Mouse (Mus musculus): ENCODE results near the gene Evpl. TPM values are rescaled to one million over a fixed set of nuclear protein-coding genes. Genes with fewer than 3 reads are reported as not detected.

Gene Evpl
- total RNA-seq, 4 experiments from 2014 or later: 2.1 to 2.8 (median 2.5) TPM

- no peak for DNase-seq (ENCODE audit: low spot score in 2 of 2)
Observed at GRCm38 (mm10) chr11:116174775-116175448, 63.0 kb downstream of the Evpl start.

DNA sequence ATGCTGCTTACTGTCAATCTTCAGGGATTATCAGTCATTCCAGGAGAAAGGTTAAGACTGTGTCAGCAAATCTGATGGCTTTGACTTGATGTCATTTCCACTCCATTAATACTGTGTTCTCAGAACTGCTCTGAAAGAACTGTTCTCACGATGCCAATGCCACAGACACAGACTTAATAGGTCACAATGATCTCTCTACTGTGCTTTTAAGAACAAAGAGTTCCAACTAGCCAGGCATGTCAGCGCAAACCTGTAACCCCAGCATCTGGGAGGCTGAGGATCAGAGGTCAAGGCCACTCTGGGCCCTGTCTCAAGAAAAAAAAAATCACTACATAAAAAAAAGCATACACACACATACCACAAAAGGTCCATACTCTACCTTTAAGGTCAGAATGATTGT is 65.9 kb downstream of the Evpl start:
- no peak for DNase-seq (ENCODE audit: low spot score in 2 of 2)

Other genes starting within 250 kb of the Evpl start
- gene Galk1, start 225.4 kb downstream of the Evpl start, total RNA-seq (2022): 10 to 100 TPM; 16.1 to 19.7 (median 18.6) TPM
- 100 to 1,000 TPM; 272 to 296 (median 284) TPM for gene H3f3b, start 210.1 kb downstream of the Evpl start, total RNA-seq (2022)
- gene Unk, start 207.8 kb downstream of the Evpl start, total RNA-seq (2022): 10 to 100 TPM; 23.4 to 27.7 (median 25.0) TPM
- 1 to 10 TPM; 1.2 to 4.1 (median 1.7) TPM for gene Unc13d, start 160.1 kb downstream of the Evpl start, total RNA-seq (2022)
- 100 to 1,000 TPM; 414 to 460 (median 438) TPM for gene Wbp2, start 151.1 kb downstream of the Evpl start, total RNA-seq (2022)
- gene Trim47, start 110.9 kb downstream of the Evpl start, total RNA-seq (2022): 1 to 10 TPM; 5.6 to 8.1 (median 7.0) TPM
- gene Trim65, start 106.9 kb downstream of the Evpl start, total RNA-seq (2022): 1 to 10 TPM; 6.3 to 7.7 (median 7.4) TPM
- gene Mrpl38, start 99.2 kb downstream of the Evpl start, total RNA-seq (2022): 10 to 100 TPM; 43.3 to 64.9 (median 56.2) TPM
- 10 to 100 TPM; 68.8 to 81.3 (median 76.5) TPM for gene Fbf1, start 69.9 kb downstream of the Evpl start, total RNA-seq (2022)
- 10 to 100 TPM; 34.4 to 47.6 (median 39.6) TPM for gene Ten1, start 39.2 kb downstream of the Evpl start, total RNA-seq (2022)
- gene Acox1, start 39.0 kb downstream of the Evpl start, total RNA-seq (2022): 100 to 1,000 TPM; 122 to 132 (median 126) TPM
- gene Srp68, start 36.1 kb upstream of the Evpl start, total RNA-seq (2022): 10 to 100 TPM; 66.5 to 72.8 (median 70.5) TPM
- not detected for gene Galr2, start 42.9 kb upstream of the Evpl start, total RNA-seq (2022)
- gene Exoc7, start 69.2 kb upstream of the Evpl start, total RNA-seq (2022): 100 to 1,000 TPM in 3 of 4 experiments, 10 to 100 TPM in 1; 99.6 to 115 (median 106) TPM
- 1 to 10 TPM; 4.4 to 8.6 (median 4.7) TPM for gene Foxj1, start 97.3 kb upstream of the Evpl start, total RNA-seq (2022)
- gene Rnf157, start 175.0 kb upstream of the Evpl start, total RNA-seq (2022): 100 to 1,000 TPM; 242 to 283 (median 258) TPM
- 10 to 100 TPM; 22.7 to 25.8 (median 25.1) TPM for gene Ubald2, start 196.0 kb upstream of the Evpl start, total RNA-seq (2022)
- not detected for gene Qrich2, start 228.2 kb upstream of the Evpl start, total RNA-seq (2022)